11 mouse cellular contexts compared by ENCODE assay signal in the genomic region with DNA sequence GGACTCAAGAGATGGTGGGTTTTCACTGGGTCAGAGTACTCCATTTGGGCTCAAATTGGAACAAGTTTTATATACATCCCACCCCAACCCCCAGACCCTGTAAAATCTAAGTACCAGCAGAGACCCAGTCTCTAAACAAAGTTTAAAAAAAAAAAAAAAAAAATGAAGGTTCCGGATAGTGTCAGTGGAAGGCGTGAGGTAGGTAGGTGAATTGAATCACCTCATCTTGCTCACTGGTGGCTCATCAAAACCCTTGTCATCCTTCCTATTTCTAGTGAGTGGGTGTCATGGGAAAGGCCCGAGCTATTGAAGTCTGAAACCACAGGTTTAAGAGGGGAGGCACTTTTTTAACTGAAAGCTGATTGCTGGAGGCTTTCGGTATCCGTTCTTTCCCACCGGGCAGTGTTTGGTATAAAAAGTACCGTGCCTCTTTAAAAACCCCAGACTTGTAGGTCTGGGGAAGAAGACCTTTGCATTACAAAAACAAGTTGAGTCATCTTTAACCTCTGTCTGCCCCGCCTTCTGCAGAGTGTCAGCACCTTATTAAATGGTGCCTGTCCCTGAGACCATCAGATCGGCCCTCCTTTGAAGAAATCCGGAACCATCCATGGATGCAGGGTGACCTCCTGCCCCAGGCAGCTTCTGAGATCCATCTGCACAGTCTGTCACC. TPM values are rescaled to one million over a fixed set of nuclear protein-coding genes. Genes with fewer than 3 reads are reported as not detected.
DNase-seq lines count a peak whose midpoint lies in the region; ATAC-seq and TF ChIP-seq lines count a peak whose summit lies in the region.
"Had no signal": no experiment of that assay in that cellular context is flagged by ENCODE, and none has a peak within 500 bp of the region (broad histone marks: within the 10 kb centered on the region; RNA-seq: fewer than 3 reads in every experiment).

No protein-coding gene starts in this region.

- peaks cover 62% of the 10 kb centered on the region for H3K4me1 ChIP-seq in erythroblast, embryonic 14.5 days (ENCODE audit: control insufficient read depth)
- peaks cover 50% of the 10 kb centered on the region for H3K4me1 ChIP-seq in midbrain, embryonic 10.5 days
- H3K4me1 ChIP-seq in midbrain, embryonic 11.5 days (ENCODE audit: control insufficient read depth, insufficient read depth, low read length): peaks cover 7% of the 10 kb centered on the region
- H3K4me1 ChIP-seq in embryonic facial prominence, embryonic 12.5 days: peaks cover 7% of the 10 kb centered on the region; the same call in 1 of the 2 replicates
- H3K4me1 ChIP-seq in small intestine, adult 2 months (ENCODE audit: control insufficient read depth, insufficient read depth, insufficient read length, low read length): peaks cover 4% of the 10 kb centered on the region; the same call in 1 of the 2 replicates

- TF ChIP-seq CTCF in small intestine, adult 2 months (IDR thresholded peaks at IDR 0.05; ENCODE audit: extremely low read depth, insufficient read length, insufficient replicate concordance, low read depth, low read length): no peak

- no peak for DNase-seq in midbrain, embryonic 10.5 days (ENCODE audit: low spot score)
- no peak for DNase-seq in midbrain, embryonic 11.5 days (ENCODE audit: low spot score, missing footprints)
- no peak for DNase-seq in right cerebral cortex, postnatal 10 days (ENCODE audit: low spot score in 2 of 2)
- DNase-seq: heart, adult 11 months had no signal

- ATAC-seq in erythroblast, adult 5-6 weeks (replicated peaks; ENCODE audit: low FRiP score, poor library complexity, severe bottlenecking): no peak
- no peak for ATAC-seq in midbrain, embryonic 11.5 days (ENCODE audit: low FRiP score)
- ATAC-seq in embryonic facial prominence, embryonic 12.5 days (ENCODE audit: insufficient number of reproducible peaks, insufficient read depth, low FRiP score, low TSS enrichment): no peak
- ATAC-seq in granulocyte monocyte progenitor cell, adult 5-6 weeks (replicated peaks; ENCODE audit: poor library complexity, severe bottlenecking): no peak
- ATAC-seq: midbrain, embryonic 16.5 days had no signal

- H3K9ac ChIP-seq in midbrain, embryonic 11.5 days (ENCODE audit: low read length): no peak overlapping the region
- no peak overlapping the region for H3K9ac ChIP-seq in embryonic facial prominence, embryonic 12.5 days

- peaks cover 72% of the 10 kb centered on the region for H3K36me3 ChIP-seq in erythroblast, embryonic 14.5 days (ENCODE audit: control insufficient read depth)
- H3K36me3 ChIP-seq in midbrain, embryonic 10.5 days: peaks cover 30% of the 10 kb centered on the region
- peaks cover 6% of the 10 kb centered on the region; the same call in 1 of the 2 replicates for H3K36me3 ChIP-seq in midbrain, embryonic 11.5 days (ENCODE audit: control insufficient read depth, insufficient read depth, low read length)
- H3K36me3 ChIP-seq in embryonic facial prominence, embryonic 12.5 days: peaks cover 19% of the 10 kb centered on the region
- H3K36me3 ChIP-seq in small intestine, adult 2 months (ENCODE audit: control insufficient read depth, insufficient read depth, low read length): peaks cover 32% of the 10 kb centered on the region

- TF ChIP-seq POLR2A in small intestine, adult 2 months (IDR thresholded peaks at IDR 0.05; ENCODE audit: low read depth, low read length): no peak

- WGBS in midbrain, embryonic 10.5 days: 71% methylated on average over 10 of the region's 10 CpGs
- WGBS in midbrain, embryonic 11.5 days: 66% methylated on average over 10 of the region's 10 CpGs
- 72% methylated on average over 10 of the region's 10 CpGs for WGBS in embryonic facial prominence, embryonic 12.5 days
- WGBS in small intestine, adult 2 months: 79% methylated on average over 10 of the region's 10 CpGs

- H3K27ac ChIP-seq in midbrain, embryonic 10.5 days (replicated peaks): peak overlapping the region; percentile 98; the same call in 1 of the 2 replicates
- no peak overlapping the region for H3K27ac ChIP-seq in midbrain, embryonic 11.5 days (ENCODE audit: low read depth, low read length)
- peak overlapping the region; percentile 2; the same call in 1 of the 2 replicates for H3K27ac ChIP-seq in embryonic facial prominence, embryonic 12.5 days
- H3K27ac ChIP-seq in small intestine, adult 2 months (ENCODE audit: insufficient read depth, low read depth, low read length): peak overlapping the region; percentile 69

- H3K27me3 ChIP-seq in erythroblast, embryonic 14.5 days (ENCODE audit: control insufficient read depth): no peaks in the 10 kb centered on the region
- no peaks in the 10 kb centered on the region for H3K27me3 ChIP-seq in midbrain, embryonic 10.5 days (ENCODE audit: low read depth, poor library complexity, severe bottlenecking)
- no peaks in the 10 kb centered on the region for H3K27me3 ChIP-seq in midbrain, embryonic 11.5 days (ENCODE audit: control insufficient read depth, insufficient read depth, low read length)
- no peaks in the 10 kb centered on the region for H3K27me3 ChIP-seq in embryonic facial prominence, embryonic 12.5 days
- H3K27me3 ChIP-seq in small intestine, adult 2 months (ENCODE audit: control insufficient read depth, insufficient read depth, low read length): no peaks in the 10 kb centered on the region

- peaks cover 2% of the 10 kb centered on the region; the same call in 1 of the 2 replicates for H3K9me3 ChIP-seq in erythroblast, embryonic 14.5 days (ENCODE audit: control insufficient read depth, low read length)
- no peaks in the 10 kb centered on the region for H3K9me3 ChIP-seq in midbrain, embryonic 10.5 days (replicated peaks)
- H3K9me3 ChIP-seq in midbrain, embryonic 11.5 days (ENCODE audit: control insufficient read depth, low read length): no peaks in the 10 kb centered on the region
- H3K9me3 ChIP-seq in embryonic facial prominence, embryonic 12.5 days: no peaks in the 10 kb centered on the region

- H3K4me2 ChIP-seq in midbrain, embryonic 11.5 days: no peak overlapping the region
- no peak overlapping the region for H3K4me2 ChIP-seq in embryonic facial prominence, embryonic 12.5 days (replicated peaks)

- H3K4me3 ChIP-seq in erythroblast, embryonic 14.5 days (replicated peaks): peak overlapping the region; percentile 79
- H3K4me3 ChIP-seq in midbrain, embryonic 10.5 days: peak overlapping the region; percentile 80
- no peak overlapping the region for H3K4me3 ChIP-seq in midbrain, embryonic 11.5 days (ENCODE audit: low read depth, low read length)
- H3K4me3 ChIP-seq in embryonic facial prominence, embryonic 12.5 days: no peak overlapping the region
- peak overlapping the region; percentile 44 for H3K4me3 ChIP-seq in small intestine, adult 2 months (ENCODE audit: low read depth, low read length)

RNA-seq across cellular contexts. Expression of a gene that starts 3.6 kb away (rescaled TPM):
- 72.6 and 76.6 TPM in 2 replicates for polyA plus RNA-seq in erythroblast, embryonic 14.5 days (2012)
- total RNA-seq in erythroblast, adult 5-6 weeks (2015; ENCODE audit: low replicate concordance): 342 and 357 TPM in 2 replicates
- 725 and 933 TPM in 2 replicates for total RNA-seq in erythroblast, adult 5-6 weeks (2017; ENCODE audit: low replicate concordance)
- 27.2 and 33.8 TPM in 2 replicates for polyA plus RNA-seq in midbrain, embryonic 10.5 days (2016; fragmentation: Nextera tagmentation; extraction: Ambion mirVana)
- 16.0 and 19.7 TPM in 2 replicates for polyA plus RNA-seq in midbrain, embryonic 11.5 days (2014; fragmentation: Nextera tagmentation; extraction: Ambion mirVana)
- 20.1 and 20.3 TPM in 2 replicates for polyA plus RNA-seq in embryonic facial prominence, embryonic 12.5 days (2016; fragmentation: Nextera tagmentation; extraction: Ambion mirVana)
- 38.9 and 160 TPM in 2 replicates for polyA plus RNA-seq in small intestine, adult 2 months (2012; rRNA removed)
- total RNA-seq in granulocyte monocyte progenitor cell, adult 5-6 weeks (2014; fragmentation: Nextera tagmentation): 33.0 and 59.6 TPM in 2 replicates
- 89.9 and 94.0 TPM in 2 replicates for total RNA-seq in granulocyte monocyte progenitor cell, adult 5-6 weeks (2017)

RNA-seq across cellular contexts. Expression of a gene that starts 55.2 kb away (rescaled TPM):
- polyA plus RNA-seq in erythroblast, embryonic 14.5 days (2012): not detected in 2 replicates
- 2.9 TPM in 1 of 2 replicates, not detected in the other for total RNA-seq in erythroblast, adult 5-6 weeks (2015; ENCODE audit: low replicate concordance)
- not detected in 2 replicates for total RNA-seq in erythroblast, adult 5-6 weeks (2017; ENCODE audit: low replicate concordance)
- polyA plus RNA-seq in midbrain, embryonic 10.5 days (2016; fragmentation: Nextera tagmentation; extraction: Ambion mirVana): not detected in 2 replicates
- polyA plus RNA-seq in midbrain, embryonic 11.5 days (2014; fragmentation: Nextera tagmentation; extraction: Ambion mirVana): not detected in 2 replicates
- not detected in 2 replicates for polyA plus RNA-seq in embryonic facial prominence, embryonic 12.5 days (2016; fragmentation: Nextera tagmentation; extraction: Ambion mirVana)
- polyA plus RNA-seq in small intestine, adult 2 months (2012; rRNA removed): not detected in 2 replicates
- 0.47 TPM in 1 of 2 replicates, not detected in the other for total RNA-seq in granulocyte monocyte progenitor cell, adult 5-6 weeks (2014; fragmentation: Nextera tagmentation)
- not detected in 2 replicates for total RNA-seq in granulocyte monocyte progenitor cell, adult 5-6 weeks (2017)
- total RNA-seq: left cerebral cortex, adult 18-20 months had no signal
- polyA plus RNA-seq: midbrain, embryonic 16.5 days had no signal

RNA-seq across cellular contexts. Expression of a gene that starts 55.4 kb away (rescaled TPM):
- 0.99 and 1.1 TPM in 2 replicates for polyA plus RNA-seq in erythroblast, embryonic 14.5 days (2012)
- total RNA-seq in erythroblast, adult 5-6 weeks (2015; ENCODE audit: low replicate concordance): 3.7 and 4.4 TPM in 2 replicates
- 0.51 and 1.3 TPM in 2 replicates for total RNA-seq in erythroblast, adult 5-6 weeks (2017; ENCODE audit: low replicate concordance)
- 18.8 and 19.9 TPM in 2 replicates for polyA plus RNA-seq in midbrain, embryonic 10.5 days (2016; fragmentation: Nextera tagmentation; extraction: Ambion mirVana)
- polyA plus RNA-seq in midbrain, embryonic 11.5 days (2014; fragmentation: Nextera tagmentation; extraction: Ambion mirVana): 16.8 and 18.8 TPM in 2 replicates
- 19.0 and 19.1 TPM in 2 replicates for polyA plus RNA-seq in embryonic facial prominence, embryonic 12.5 days (2016; fragmentation: Nextera tagmentation; extraction: Ambion mirVana)
- 13.8 and 27.3 TPM in 2 replicates for polyA plus RNA-seq in small intestine, adult 2 months (2012; rRNA removed)
- total RNA-seq in granulocyte monocyte progenitor cell, adult 5-6 weeks (2014; fragmentation: Nextera tagmentation): 24.8 and 34.1 TPM in 2 replicates
- total RNA-seq in granulocyte monocyte progenitor cell, adult 5-6 weeks (2017): 8.3 and 10.2 TPM in 2 replicates

RNA-seq across cellular contexts. Expression of a gene that starts 58.0 kb away (rescaled TPM):
- not detected in 2 replicates for polyA plus RNA-seq in erythroblast, embryonic 14.5 days (2012)
- total RNA-seq in erythroblast, adult 5-6 weeks (2015; ENCODE audit: low replicate concordance): not detected in 2 replicates
- total RNA-seq in erythroblast, adult 5-6 weeks (2017; ENCODE audit: low replicate concordance): not detected in 2 replicates
- 1.1 and 1.3 TPM in 2 replicates for polyA plus RNA-seq in midbrain, embryonic 10.5 days (2016; fragmentation: Nextera tagmentation; extraction: Ambion mirVana)
- polyA plus RNA-seq in midbrain, embryonic 11.5 days (2014; fragmentation: Nextera tagmentation; extraction: Ambion mirVana): 0.14 and 0.51 TPM in 2 replicates
- 1.8 and 2.4 TPM in 2 replicates for polyA plus RNA-seq in embryonic facial prominence, embryonic 12.5 days (2016; fragmentation: Nextera tagmentation; extraction: Ambion mirVana)
- 0.29 TPM in 1 of 2 replicates, not detected in the other for polyA plus RNA-seq in small intestine, adult 2 months (2012; rRNA removed)
- total RNA-seq in granulocyte monocyte progenitor cell, adult 5-6 weeks (2014; fragmentation: Nextera tagmentation): not detected in 2 replicates
- total RNA-seq in granulocyte monocyte progenitor cell, adult 5-6 weeks (2017): not detected in 2 replicates
- total RNA-seq: left cerebral cortex, adult 18-20 months had no signal

Comparison
In these comparisons a context has a peak if more than half of its experiments do, and no peak if none do; other contexts are left out.
1. H3K4me3 ChIP-seq: peak in erythroblast, embryonic 14.5 days (single experiment), midbrain, embryonic 10.5 days (single experiment) and small intestine, adult 2 months (single experiment); none in midbrain, embryonic 11.5 days (single experiment) and embryonic facial prominence, embryonic 12.5 days (single experiment).